Mouse (Mus musculus) liver, adult (tissue): ENCODE data around the gene Sgsm1.

Source experiments
- GATA4 ChIP-seq: IDR thresholded peaks from 2 replicates; pipeline ENCODE4 v1.6.1; 2014; ENCODE audit warnings: mild to moderate bottlenecking, low read length; ENCODE audit not compliant: insufficient replicate concordance

The Sgsm1 gene

DNA sequence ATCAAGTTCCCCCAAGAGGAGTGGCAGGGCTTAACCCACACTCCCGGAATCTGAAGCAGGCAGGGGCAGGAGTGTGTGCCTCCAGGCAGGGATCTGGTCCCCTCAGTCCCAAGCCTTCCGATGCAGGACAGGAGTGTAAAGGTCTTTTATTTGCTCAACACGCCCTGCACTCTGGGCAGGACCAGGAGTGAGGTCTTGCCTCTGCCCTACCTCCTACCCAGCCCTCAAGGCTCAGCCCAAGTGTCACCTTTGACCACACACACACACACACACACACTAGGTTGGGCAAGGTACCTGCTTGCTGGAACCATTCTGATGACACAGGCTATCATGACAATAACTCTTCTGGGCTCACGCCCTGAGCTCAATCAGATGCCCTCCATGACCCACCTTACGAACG, 91.1 kb downstream of the Sgsm1 start:
- TF ChIP-seq GATA4: no peak

DNA sequence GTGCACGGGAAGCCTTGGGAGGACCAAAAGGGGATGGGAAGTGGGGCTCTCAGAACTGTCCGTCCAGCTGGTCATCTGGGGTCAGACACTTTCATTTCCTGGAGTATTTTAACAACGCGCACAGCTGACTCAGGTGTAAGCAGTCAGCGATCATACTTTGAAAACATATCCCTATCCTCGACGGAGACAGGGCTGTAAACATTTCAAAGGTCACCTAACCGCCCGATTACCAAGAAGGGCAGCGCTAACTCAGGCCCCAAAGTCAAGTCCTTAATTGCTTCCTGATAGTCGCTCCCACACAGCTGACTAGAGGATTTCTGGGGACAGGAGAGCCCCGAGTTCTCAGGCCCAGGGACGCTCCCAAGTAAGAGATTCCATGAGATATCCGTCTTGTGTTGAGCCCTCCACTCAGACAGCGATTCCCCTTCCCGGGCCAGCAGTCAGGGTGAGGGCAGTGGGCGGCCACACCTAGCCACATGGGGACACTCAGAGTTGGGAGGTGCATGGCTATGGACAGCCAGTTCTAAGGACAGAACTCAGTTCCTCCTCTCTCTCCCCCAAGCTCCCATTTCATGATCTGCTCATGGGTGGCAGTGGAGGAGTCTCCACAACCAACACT, 91.9 kb downstream of the Sgsm1 start:
- TF ChIP-seq GATA4: no peak

DNA sequence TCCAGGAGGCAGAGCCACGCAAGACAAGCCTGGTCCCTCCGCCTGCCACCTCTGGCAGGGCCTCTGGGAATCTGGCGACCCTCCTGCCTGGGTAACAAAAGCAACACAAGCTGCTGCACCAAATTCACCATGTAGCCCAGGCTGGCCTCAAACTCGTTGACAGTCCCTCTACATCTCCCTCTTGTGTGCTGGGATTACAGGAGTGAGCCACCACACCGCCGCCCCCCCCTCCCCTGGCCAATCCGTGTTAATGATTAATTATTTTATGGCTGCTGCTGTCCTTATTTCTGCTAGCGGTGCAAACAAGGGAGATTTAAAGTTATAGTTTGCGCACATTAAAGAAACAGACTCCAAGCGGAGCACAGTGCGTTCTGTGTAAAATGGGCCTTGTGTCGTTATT, 93.5 kb downstream of the Sgsm1 start:
- TF ChIP-seq GATA4: no peak

DNA sequence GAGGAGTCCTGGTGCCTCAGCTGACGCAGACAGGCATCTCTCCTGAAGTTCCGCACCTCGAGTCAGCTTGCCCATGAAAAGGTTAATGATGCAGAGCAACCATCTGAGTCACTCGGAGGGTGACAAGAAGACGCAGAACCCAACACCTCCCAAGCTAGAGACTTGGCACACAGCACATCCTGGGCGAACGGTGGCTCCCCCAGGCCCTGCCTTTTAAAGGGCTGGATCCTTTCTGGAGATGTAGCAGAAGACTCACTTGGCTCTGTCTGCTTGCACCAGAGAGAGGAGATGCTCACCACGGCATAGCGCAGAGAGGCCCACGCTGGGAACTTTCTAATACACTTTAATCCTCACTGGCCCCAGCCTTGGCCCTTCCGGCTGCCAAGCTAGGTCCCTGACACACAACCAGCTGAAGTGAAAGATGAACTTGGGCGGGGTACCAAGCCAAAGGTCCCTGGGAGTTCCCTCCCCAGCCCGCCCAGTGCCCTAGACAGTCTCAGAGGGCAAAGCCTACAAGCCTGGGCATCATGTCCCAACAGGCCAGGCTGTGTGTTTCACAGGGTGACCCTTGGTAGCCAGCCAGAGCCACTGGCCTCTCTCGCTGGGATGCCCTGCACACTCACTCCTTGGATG, 94.1 kb downstream of the Sgsm1 start:
- TF ChIP-seq GATA4: no peak

DNA sequence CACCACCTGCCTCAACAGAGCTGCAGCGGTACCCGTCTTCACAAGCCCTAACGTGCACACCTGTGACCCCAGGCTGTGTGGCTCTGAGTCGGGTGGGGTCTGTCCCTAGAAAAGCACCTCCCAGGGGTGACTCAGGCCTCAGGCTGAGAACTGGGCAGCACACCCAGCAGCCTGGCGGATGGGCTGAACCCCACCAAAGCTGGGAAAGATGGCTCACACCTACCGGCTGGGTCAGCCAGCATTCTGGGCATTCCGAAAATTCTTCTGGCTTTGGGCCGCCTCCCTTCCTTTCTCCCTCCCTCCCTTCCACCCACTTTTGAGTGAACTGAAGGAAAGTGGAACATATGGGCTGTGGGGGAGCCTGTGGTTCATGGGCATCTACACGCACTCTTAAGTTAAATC, 95.0 kb downstream of the Sgsm1 start:
- TF ChIP-seq GATA4: no peak

DNA sequence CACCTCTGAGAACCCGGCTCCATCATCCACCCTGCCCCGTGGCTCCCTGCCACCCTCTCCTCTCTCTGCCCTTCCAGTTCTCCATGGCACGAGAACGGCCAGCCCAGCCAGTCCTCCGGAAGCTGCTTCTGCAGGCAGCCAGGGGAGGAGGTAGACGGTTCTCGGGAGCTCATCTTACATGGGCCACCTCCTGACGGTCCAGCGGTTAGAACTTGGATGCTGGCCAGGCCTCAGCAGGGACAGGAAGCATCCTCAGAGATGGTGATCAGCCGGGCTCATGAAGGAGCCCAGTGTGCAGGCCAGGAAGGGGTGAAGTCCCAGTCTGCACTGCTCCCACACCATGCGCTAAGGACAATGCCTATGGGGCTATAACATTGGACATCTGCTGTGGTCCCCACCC, 96.1 kb downstream of the Sgsm1 start:
- no peak for TF ChIP-seq GATA4

DNA sequence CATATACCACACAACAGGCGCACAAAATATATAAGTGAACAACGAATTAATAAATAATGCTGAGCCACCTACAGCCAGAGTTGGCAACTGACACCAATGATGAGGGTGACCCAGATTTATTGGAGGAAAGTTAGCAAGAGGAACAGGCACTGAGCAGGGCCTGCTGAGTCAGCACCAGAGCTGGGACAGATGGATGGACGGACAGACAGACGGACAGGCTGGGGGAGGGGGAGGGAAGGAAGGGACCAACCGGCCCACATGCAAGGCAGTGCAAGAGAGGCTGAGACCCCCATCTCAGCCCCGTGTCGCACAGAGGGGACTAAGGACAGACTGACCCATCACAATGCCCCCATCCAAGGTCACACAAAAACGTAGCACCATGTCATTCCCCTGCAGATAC, 96.5 kb downstream of the Sgsm1 start:
- no peak for TF ChIP-seq GATA4

DNA sequence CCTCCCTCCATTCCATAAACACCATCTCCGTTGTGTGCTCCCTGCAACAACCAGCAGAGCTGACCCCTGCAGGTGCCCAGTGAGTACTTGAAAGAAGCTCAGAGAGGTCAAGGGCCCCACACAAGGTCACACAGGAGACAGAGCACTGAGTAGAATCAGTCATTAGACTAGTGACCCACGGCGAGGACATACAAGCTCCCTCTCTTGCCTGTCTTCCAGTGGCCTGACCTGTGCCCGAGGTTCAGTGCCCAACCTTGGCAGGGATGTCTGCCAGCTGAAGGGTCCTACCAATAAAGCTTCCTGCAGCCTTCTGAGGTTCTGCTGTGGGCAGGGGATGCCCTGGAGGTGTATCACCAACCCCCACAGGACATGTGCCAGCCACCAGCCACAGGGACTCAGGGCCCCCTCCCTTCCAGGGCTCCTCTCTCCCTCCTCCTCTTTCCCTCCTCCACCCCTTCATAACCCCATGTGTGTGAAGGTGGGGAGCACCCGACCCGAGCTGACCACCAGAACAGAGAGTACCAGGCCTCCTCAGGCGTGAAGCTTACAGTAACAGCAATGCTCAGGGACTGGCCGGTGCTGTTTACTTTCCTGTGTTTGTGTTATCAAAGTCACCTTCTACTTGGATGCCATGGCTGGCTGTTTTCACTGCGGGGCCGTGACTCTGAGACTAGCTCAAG, 98.3 kb downstream of the Sgsm1 start:
- no peak for TF ChIP-seq GATA4

DNA sequence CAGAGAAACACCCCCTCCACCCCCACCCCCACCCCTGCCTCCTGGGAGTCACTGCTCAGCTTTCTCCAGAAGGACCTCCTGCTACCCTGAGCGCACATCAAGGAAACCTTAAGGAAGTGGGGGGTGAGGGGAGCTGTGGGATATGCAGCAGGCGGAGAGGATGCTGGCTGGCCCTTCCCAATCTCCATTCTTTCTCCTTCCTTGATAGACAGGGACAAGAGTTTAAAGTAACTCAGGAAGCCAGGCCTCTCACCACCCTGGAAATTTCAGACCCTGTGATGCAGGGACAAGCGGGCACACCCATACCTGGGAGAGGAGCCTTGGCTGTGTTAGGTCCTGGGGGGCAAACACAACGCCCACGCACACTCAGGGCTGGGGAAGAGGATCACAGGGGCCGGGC, 100.3 kb downstream of the Sgsm1 start:
- peak; percentile 29; the same call in 1 of the 2 replicates for TF ChIP-seq GATA4

DNA sequence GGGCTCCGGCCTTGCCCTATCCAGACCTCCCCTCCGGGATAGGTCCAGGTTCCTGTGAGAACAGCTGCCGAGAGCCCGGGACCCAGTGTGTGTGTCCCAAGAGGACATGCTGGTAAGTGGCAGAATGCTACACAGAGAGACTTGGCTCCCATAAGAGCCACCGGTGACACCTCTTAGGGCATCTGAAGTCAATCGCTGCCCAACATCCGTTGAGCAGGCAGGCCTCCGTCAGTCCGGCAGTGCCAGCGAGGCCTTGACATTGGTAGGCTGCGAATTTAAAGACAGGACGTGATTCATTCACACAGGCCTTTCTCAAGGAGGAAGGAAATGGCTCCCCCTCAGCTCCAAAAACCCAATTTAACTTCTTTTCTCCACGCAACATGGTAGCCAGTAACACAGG, 100.7 kb downstream of the Sgsm1 start:
- no peak for TF ChIP-seq GATA4

DNA sequence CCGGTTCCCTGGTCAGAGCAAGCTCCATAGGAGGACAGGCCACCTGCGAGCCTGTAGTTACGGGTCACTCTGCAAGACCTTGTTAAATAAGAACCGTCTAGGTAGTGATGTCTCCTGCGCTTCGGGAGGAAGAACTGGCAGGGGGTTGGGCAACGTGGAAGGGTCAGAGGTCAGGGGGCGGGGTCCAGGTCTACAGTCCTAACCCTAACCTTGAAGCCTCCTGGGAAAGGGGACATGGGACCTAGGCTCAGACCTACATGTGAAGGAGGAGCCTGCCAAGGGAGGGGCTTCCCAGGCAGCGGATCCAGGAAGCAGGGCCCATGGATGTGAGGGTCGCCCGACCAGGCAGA, 101.2 kb downstream of the Sgsm1 start:
- TF ChIP-seq GATA4: no peak

DNA sequence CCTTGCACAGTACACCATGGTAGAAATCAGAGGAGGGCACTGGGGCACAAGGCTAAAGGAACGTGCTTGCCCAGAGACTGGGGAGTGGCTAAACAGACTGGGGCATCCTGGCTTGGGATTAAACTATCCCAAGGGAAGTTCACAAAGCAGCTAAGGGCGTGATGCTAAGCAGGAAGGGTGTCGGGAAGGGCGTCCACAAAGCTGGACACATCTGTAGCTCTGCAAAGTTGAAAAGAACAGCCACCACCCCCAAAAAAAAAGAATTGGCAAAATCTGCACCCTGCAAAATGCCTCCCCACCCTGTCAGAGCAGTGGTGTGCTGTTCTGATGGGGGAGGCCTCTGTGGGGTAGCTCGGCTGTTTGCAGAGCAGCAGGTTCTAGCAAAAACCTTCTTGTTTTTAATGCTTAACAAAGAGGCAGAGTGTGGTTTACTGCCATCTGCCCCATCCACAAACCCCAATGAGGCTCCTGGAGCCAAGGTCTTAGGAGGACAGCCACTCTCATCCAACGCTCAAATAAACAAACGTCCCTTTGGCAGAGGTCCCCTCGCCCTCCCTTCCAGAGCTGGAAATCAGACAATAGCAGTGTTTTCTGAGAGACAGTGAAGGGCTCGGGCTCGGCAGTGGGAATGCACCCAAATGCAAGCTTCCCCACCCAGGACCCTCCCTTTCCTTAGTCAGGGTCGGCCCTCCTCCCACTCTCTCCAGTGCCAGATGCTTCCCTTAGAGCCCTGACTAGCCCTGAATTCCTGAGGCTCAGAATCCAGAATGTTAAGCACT, 101.8 kb downstream of the Sgsm1 start:
- no peak for TF ChIP-seq GATA4

DNA sequence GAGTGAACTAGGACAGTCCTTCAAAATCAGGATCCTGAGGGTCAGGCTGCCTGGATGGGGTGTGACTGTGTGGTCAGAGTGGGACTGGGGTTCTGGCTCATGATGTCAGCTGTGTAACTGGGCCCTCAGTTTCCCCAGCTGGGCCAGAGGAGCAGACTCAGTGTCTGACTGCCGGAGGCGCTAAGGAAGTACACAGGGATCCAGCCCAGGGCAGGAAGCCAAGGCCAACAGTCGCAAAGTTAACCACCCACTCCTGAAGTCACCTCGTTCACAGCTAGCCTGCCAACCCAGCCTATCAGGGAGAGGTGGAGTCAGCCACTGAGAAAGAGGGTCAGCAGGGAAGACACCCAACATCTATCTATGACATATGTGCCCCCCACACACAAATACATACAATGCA, 102.5 kb downstream of the Sgsm1 start:
- no peak for TF ChIP-seq GATA4

DNA sequence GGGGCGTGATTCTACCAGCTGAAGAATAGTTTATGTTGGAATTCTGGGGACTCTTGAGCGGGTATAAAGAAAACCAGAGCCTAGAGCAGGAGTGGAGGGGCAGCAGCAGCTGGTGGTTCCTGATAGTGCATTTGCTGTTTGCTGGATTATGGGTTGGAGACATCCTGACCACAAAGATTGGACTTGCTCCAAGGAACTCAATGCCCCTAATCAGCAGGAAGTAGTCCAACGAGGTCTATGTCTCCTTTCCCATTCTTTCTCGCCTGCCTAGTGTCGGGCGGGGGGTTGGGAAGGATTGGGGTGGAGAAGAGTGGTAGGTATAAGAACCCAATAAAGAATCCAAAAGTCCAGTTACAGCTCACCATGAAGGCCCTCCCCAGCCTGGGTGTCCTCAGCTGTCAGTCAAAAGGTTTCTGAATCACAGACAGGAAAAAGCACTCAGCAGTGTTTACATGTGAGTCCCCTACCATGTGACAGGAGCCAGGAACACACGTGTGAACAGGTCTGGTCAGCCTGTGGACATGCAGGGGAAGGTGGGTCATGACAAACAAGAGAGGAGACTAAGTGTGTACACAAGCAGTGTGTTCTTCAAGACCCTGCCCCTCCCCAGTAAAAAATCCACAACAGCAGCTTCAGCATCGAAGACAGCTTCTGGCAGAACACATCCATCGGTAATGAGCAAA, 103.8 kb downstream of the Sgsm1 start:
- peak; percentile 63; the same call in 1 of the 2 replicates for TF ChIP-seq GATA4

DNA sequence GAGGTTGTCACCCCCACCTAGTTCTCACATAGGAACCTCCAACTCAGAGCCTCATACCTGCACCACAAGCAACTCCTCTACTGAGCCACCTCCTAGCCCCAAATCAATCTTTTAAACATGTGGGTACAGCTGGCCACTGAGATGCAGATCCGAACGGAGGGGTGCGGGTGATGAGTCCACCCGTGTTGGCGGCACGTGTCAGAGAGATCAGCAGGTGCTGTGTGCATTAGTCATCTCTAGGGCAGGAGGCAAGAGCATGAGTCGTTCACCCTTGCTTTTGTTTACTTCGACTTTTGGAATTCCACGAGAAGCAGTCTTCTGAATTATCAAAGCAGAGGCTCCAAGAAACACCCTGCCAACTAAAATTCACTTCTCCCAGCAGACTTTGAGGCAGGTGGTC, 106.4 kb downstream of the Sgsm1 start:
- TF ChIP-seq GATA4: no peak
